Mouse (Mus musculus) thymus, adult 18-20 months (tissue): Measurements from ENCODE around the gene Pwwp2b.
A peak's percentile ranks its signal among the peaks of the same experiment; 100 is the strongest.

Source experiments
- DNase-seq, 2 experiments: peaks; one replicate each; pipeline ENCODE4 v3.0.0; 2022; ENCODE audit warnings: mixed read lengths in 2 of 2

Pwwp2b gene

DNA sequence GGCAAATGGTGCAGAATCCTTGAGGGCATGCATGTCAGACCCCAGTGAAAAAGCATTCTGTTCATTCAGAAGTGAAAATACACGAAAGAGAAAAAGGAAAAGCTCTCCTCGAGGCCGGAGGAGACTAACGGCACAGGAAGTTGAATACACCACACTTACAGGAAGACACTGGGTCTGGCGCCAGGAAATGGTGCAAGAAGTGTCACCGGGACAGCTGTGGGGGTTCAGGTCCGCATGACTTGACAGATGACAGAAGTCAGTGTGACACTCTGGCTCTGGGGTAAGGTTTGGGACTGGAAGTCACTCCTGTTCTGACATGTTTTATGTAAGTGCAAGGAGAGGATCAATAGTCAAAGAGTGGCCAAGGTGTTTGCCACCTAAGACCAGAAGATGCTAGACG, 23.6 kb upstream of the Pwwp2b start:
- peak; percentile 58 to 70 for DNase-seq

DNA sequence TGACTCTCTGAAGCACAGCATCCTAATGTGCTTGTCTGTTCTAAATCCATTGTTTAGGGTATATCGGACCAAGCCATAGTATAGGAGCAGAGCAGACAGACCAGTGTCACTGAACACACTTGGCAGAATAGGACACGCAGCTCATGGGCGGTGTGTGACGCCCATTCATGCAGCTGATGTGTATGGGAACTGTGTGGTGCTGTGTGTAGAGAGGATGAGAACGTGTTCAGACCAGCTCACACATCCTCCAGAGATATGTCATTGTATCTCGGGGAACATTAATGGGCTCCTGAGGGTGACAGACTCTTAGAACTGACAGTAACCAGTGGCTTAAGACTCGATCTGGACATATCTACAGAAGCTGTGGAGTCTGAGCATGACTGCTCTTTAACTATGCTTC, 21.9 kb upstream of the Pwwp2b start:
- no peak for DNase-seq

DNA sequence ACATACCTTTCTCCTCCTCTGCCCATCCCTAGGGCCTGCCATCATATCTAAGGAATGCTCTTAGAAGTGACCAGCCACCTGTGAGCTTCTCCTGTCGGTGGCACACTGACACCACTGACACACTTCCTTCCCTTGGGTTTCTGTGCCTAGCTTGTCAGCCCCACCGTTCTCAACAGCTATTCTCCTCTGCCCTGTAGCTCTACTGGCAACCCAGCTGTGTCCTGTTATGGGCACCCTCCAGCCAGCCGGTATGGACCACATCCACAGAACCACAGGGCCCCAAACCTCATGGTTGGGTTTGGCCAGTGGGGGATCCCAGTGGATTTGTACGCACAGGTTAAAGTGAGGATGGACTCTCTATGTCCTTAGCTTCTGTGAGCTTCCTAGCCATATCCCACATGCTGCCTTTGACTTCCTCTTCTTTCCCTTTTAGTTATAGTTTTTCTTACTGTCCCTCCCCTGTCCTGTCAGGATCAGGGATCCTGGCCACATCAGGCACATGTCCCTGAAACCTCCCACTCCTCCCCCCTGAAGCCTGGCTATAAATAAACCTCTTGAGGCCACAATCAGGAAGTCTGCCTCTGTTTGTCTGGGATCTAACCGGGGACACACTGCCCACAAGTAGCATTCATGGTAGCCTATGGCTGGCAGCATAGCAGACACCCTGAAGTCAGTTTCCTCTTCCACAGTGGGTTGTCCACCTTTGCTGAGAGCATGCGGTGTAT, 19.7 kb upstream of the Pwwp2b start:
- DNase-seq: no peak

DNA sequence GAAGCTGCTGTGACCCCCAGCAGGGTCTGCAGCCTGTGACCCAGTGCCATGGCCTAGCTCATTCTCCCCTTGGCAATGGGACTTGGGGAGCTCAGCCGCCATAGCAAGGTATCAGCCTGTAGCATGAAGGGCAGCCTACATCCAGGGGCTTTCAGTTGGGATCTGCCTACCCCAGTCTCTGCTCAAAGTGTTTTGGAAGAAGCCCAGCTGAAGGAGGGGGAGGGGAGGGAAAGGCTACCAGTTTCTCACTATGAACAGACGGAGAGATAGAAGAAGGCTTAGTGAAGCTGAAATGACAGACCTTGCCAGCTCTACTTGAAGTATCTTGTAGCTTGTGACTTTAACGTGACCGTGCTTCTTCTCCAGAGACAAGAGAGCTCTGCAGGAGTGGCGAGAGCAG, 18.4 kb upstream of the Pwwp2b start:
- DNase-seq: no peak

DNA sequence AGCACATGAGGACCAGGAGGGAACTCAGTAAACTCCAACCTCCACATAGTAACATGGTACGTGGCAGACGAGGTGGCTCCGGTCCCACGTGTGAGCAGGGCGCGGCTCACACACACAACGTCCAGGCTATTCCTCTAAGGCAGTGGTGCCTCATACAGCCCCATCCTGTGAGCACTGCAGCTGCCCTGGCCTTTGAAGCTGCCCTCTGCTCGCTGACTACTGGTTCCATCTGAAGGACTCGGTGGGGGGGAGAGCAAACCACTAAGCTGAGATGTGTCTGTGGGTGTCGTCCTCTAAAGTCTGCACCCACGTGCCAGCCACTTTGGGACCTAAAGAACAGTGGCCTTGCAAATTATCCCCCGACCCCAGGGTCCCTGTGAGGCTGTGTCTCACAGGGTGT, 18.0 kb upstream of the Pwwp2b start:
- no peak for DNase-seq

DNA sequence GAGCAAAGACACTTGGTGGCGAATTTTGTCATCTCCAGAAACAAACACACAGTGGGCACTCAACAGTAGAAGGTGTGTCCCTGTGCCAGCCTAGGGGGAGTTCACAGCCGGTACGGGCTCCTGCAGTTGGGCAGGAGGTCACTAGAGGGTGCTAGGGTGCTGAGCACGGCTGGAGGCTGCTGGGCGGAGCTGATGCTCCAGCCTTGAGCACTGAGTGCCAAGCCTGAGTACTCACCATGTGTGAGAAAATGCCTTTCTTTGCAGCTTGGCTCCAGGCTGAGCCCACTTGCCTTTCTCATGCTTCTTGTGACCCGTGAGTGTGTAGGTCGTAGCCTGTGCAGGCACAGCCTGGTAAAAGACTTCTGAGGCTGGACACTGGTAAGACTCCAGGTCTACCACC, 14.6 kb upstream of the Pwwp2b start:
- DNase-seq: peak; percentile 75 to 78

DNA sequence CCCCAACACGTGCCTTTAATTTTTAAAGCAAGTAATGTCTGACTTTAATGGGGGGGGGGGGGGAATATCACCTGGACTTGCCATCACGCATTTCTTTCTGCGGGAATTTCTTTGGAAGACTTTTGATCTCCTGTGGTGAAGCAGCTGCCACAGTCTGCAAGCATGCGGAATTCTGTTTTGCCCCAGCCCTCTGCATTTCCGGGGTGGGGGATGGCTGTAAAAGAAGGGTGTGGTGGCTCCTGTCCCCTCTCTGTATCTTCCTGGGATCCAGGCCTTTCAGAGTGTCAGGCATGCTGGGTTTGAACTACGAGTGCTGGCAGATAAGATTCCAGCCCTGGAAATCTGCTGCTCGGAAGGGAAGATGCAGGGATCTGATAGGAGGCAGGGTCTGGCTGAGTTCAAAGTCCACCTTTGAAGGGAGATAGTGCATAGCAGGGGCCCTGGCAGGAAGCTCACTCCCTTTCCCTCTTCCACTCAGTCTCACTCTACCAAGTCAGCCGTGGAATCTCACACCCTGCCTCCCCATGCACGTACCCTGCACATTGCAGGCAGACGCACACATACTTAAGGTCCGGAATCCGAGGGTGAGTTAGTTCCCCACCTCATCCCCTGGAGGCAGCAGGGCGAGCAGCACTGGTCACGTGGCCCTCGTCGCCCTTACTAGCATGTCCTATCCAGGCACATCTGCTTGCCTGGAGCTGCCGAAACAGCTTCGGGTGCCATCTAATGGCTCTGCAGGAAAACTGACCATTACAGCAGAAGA, 13.7 kb upstream of the Pwwp2b start:
- DNase-seq: no peak

DNA sequence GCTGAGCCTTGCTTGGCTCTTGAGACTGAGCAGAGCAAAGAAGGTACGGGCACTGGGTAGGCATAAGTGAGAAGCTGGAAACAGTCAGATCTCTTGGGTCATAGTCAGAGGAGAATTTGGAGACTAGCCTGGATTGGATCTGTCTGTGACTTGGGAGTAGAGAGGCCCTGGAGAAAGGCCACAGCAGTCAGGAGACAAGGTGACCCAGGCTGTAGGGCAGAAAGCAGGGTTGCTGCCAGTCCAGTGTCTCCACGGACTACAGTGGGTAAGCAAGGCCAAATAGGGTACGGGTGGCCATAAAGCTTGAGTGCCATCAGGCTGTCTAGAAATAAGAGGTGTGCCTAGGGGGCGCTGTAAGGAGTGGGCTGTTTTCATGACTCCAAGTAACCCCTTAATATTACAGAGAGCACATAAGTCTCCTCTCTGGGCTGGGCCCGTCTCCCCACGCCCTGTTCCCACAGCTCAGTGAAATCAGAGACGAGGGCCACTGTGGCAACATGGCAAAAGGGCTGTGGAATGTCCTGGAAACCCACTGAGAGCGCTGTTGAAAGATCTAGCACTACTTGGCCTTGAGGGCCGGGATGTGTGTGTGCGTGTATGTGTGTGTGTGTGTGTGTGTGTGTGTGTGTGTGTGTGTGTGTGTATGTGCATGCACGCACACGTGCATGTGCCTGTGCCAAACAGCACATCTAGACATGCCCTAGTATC, 12.5 kb upstream of the Pwwp2b start:
- no peak for DNase-seq

DNA sequence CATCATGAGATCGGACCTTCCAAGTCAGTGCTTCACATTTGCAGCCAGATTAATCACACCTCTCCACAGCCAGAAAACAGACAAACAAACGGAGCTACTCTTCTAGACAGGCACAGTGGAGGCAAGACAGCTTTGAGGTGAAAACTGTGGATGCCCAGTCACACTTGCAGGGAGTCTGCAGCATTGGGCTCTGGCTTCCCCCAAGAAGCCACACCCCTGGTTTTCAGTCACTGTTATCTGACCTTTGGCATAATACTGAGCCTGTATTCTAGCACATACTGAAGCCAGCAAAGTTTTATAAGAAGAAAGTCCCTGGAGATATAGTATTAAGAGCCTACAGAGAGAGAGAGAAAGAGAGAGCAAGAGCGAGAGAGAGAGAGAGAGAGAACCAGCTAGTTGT, 8.8 kb upstream of the Pwwp2b start:
- DNase-seq: no peak

DNA sequence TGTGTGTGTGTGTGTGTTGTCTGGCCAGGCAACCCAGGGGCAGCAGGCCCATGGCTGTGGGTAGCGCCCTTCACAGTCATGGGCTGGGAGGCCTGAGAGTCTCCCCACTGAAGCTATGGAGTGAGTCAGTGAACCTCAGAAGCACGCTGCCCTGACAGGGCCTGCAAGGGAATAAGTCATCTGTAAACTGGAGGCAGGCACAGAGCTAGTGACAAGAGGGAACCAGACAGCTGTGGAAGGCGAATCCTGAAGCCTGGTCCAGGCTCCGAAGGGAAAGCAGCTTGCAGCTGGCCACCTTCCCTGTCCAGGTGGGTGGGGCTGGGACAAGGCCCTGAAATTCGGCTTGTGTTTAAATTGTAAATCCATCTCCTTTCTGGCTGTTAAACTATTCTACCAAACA, 2.2 kb upstream of the Pwwp2b start:
- no peak for DNase-seq

DNA sequence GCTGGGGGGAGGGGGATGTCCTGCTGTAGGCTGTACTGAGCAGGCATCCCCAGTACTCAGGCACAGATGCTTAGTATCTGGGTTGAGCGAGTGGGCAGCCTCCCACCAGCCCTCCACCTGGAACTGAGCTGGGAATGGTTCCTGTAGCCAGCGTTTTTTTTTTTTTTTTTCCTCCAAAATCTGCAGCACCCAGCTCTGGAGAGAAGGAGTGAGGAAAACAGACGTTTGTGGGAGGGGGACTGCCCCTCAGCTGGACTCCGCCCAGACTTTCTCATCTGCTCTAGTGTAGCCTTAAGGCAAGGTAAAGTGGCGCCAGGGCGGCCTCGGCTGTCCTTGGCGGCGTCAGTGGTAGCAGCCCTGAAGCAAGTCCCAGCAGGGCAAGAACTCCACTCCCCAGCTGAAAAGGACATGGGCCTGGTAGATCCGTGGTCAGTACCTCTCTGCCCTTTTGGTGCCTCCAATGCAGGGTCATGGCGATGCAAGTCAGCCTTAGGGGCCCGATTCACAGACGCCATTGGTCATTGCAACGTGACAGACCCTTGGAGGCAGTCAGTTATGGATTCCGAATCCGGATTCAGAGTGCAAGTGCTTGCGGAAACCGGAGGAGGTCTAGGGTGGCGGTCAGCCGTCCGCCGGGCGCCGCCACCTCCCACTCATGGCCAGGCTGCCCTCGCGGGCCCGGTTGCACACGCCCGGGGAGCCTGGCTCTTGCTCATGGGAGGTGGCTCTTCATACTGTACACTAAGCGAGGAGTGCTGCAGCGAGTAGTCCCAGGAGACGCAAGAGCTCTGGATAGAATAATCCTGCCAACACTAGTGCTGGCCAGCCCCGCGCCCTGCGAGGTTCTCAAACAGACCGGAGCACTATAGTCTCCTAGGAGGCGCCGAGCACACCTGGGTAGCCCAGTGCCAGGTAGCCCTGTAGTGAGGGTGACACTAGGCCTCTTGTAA, 1.1 kb upstream of the Pwwp2b start:
- DNase-seq: no peak

DNA sequence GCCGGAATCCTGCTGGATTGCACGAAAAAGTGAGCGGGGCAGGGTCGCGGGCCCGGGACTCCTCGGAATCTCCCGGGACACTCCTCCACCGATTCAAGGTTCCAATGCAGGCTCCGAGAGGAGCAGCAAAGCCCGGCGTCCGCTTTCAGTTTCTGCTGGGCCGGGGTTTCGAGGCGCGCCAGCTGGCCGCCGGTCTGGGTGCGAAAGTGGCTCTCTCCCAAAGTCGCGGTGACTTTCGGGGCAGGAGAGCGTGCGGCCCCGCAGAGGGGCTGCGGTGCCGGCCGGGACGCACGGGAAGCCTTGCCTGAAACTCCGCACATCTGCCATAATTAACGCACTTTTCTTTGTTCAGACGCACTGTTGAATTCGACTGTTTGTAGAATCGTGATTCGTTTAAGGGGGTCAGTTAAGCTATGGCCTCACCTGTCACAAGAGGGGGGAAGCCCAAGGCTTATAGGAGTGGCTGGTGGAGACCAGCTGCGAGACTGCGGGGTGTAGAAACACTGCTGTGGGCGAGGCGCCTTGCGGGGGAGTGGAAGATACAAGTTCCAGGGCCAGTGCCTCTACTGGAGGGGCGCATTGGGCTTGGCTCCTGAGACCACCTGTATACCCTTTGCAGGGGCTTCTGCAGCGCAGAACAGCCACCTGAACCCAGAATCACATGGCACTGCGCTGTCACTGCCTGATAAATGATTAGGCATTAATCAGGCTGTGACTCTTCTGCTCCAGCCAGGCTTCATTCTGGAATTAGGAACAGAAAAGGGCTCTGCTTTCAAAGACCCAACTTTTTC, 528 bp downstream of the Pwwp2b start:
- no peak for DNase-seq

DNA sequence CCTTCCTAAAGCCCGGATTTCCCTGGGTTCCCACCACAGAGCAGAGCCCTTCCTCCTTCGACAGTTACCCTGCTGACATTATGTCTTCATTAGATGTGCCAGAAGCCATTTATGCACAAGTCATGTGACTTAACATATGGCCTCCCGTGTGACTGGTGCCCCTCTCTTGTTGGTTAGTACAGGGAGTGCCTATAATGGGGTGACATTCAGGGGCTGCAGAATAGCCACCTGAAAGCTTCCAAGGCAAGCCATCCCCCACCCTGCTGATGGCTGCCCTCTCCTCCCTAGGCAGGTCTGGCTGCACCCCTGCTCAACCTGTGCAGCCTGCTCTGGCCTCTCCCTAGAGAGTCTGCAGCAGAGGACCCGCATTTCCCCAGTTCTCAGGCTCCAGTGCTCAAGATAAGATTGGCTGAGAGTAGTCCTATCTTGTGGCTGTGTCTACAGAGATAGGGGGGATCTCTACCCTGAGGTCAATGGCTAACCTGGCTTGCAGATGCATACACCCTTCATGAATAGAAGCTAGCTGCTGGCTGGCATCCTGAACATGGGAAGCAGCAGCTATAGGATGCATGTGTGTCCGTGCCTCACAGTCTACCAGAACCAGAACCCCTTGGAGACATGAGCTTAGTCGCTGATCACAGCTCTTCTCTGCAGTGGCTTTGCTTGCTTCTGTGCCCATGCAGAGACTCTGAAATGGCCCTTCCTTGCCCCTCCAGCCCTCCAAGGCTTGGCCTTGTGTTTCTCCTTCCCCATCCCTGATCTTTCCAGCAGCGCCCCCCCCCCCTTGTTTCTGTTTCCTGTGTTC, 1.3 kb downstream of the Pwwp2b start:
- DNase-seq: no peak

DNA sequence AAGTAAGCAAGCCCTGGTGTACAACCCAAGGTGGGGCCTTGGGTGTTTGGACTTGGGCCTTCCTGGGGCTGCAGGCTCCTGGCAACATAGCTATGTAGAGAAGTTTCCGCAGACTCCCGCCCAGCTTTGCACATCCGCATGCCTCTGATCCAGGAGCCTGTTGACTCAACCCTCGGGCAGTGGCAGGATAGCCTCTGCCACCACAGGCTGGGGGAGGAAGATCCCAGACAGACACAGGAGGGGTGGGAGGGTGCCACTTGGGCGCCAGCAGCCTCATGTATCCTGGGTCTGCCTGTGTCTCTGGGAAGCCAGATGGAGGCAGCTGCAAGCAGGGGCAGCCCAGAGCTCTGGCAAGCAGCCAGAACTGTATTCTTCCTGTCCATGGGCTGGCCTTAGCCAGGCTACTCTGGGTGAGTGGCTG, 3.6 kb downstream of the Pwwp2b start:
- no peak for DNase-seq

DNA sequence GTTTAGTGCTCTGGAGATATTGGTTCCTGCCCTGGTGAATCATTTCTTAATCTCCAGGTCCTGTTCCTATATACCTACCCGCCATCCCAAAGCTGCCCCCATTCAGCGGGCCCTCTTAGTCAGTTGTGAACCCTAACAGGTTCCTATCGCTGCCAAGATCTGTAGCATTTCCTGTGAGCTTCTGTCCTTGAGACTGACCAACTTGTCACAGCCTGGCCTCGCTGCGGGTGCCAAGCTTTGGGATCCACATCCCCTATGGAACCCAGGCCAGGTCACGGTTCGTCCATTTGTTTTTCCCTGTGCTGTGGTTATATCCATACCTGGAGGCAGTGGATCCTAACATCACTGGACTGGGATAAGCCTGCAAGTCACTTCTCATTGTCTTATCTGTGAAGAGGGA, 4.3 kb downstream of the Pwwp2b start:
- DNase-seq: no peak

DNA sequence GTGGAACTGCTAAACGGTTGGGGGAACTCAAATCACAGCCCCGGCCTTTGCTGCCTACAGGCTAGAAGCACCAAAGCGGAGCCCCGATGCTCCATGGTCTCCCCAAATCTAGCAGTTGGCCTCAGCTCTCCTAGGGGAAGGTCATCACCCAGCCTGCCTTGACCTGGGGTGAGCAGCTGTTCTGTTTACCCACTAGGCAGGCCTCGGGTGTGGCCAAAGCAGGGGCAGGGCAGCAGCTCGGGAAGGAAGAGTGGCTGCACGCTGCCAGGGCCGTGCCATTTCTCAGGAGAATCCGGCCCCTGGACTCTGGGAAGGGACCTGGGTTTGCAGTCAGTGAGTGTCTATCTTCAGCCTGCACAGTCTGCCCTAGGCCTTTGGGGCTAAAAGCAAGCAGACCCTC, 4.7 kb downstream of the Pwwp2b start:
- no peak for DNase-seq

DNA sequence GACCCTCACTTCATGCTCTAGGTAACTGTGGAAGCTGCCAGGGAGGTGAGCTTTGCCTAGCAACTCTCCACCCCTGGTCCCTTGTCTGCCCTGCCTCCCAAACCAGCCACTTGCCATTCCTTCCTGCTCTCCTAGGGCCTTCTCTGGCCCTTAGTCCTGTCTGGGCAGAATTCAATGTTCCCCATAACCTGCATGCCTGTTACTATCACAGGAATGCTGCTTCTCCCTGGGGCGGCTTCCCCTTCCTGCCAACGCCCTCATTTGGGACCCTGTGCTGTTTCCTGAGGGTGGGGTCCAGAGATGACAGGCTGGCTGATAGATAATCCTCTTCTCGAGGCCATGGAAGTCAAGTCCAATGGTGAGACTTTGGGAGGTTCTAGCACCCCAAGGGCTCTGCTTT, 5.2 kb downstream of the Pwwp2b start:
- DNase-seq: no peak

DNA sequence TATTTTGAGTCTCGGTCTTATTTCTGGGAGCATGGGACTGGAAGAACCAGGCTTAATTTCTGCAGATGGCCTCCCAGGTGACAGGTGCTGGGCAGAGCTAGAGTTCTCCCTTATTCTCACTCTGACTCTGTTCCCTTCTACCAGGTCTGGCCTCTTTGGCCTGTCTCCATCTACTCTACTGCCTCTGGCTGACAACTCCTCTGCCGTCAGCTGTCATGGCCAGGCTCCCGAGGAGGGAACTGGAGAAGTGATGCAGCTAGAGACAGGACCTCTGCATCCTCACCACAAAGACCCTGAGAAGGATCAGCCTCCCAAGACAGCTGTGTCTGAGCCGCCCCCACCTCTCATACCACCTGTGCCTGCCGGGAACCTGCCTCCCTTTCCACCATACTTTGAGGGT, 6.3 kb downstream of the Pwwp2b start:
- DNase-seq: no peak

DNA sequence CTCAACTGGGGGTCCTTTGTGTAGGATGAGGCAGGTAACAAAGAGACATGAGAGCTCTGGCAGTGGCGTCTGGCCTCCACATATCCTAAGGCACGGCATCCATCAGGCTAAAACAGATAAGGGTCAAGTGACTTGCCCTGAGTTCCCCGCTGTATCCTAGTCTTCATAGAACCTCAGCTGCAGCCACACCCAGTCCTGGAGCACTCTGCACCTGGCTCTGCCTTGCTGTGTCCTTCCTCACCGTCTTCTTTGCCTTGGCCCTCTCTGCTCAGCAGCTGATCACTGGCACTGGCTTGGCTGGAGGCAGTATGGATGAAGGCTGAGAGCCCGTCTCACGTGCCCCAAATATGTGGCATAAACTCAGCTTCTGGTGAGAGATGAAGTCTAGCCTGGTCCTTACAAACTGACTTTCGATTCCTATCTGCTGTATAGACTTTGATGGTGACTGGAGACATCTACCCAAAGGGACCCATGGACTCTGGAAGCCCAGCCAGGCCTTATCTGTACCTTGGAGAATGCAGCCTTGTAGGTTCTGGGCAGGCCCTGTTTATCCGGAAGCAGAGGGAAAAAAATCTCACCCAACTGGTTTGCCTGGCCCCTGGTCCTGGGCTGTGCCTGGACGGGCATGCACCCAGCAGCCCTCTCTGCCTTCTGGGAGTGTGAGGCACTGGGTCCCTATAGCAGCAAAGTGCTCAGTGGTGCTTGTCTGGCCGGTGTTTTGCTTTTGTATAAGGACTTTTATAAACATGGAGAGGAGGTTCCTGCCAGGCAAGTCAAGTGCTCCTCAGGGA, 9.7 kb downstream of the Pwwp2b start:
- DNase-seq: no peak

DNA sequence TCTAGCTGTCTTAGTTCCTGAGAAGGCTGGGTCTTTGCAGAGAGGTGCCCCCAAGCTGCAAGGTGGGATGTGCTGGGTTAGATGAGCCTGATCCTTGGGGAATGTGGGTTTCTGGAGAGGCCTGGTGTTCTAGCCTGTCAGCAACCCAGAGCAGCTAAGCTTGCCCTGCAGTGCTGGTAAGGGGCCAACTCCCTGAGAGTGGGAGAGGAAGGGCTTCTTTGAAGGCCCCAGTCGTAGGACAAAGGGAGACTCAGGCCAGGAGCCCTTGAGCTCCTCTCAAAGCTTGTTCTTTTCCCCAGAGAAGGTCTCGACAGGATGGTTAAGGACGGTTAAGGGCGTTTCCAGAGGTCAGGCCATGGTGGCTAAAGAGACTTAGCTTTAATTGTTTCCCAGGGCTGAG, 16.1 kb downstream of the Pwwp2b start:
- DNase-seq: no peak
